Mouse (Mus musculus) kidney, postnatal 4 days (tissue): ENCODE measurements at regions not wholly inside any gene's neighbourhood (a gene's known extent, or its start where the extent isn't known, plus 50 kb on each side); places are given as distances from the start of the nearest gene placed in this dataset.

Experiments used
- DNase-seq, 2 experiments: peaks; one replicate each; pipeline ENCODE4 v3.0.0; 2021; ENCODE audit warnings: mixed read lengths in 2 of 2

DNA sequence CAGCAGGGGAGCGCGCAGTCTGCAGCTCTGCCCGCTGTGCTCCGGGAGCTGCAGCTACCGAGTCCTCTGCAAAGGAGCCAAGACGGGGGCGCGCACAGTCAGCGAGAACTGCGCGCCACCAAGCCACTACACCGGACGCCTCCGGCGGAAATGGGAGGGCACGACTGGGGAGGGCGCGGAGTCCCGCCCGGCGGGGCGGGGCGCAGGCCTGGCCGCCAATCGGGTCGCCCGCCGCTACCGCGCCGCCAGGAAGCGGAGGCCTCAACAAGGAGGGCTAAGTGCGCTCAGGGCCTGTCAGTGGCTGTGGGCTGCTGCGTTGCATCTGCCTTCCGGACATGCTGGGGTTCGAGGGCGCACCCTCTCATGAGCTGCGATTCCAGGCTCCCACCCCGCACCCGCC lies 481.7 kb upstream of the Ywhaq start:
- DNase-seq = peak in 1 of 2 experiments; percentile 1
